Mouse (Mus musculus) neural tube, embryonic 15.5 days (tissue): ENCODE measurements around the gene Ranbp3l. TPM values are rescaled to one million over a fixed set of nuclear protein-coding genes. Genes with fewer than 3 reads are reported as not detected.

Experiments used
- ATAC-seq: fragments of 200-750 bp; cut with Nextera tagmentation; 2 replicates; pipeline ENCODE4 v1.8.0; 2017; ENCODE audit warnings: mild to moderate bottlenecking, moderate TSS enrichment, moderate library complexity; ENCODE audit not compliant: low FRiP score
- H3K27ac ChIP-seq: fragments of 300-500 bp; sonication (generic); replicated peaks from 2 replicates; pipeline ENCODE4 v1.5.1; 2015; ENCODE audit warnings: mild to moderate bottlenecking, inconsistent platforms
- H3K27me3 ChIP-seq: fragments of 300-500 bp; sonication (generic); replicated peaks from 2 replicates; pipeline ENCODE4 v1.6.1; 2015; ENCODE audit warnings: inconsistent platforms
- H3K36me3 ChIP-seq: fragments of 300-500 bp; sonication (generic); 2 replicates; pipeline ENCODE4 v1.6.1; 2015; ENCODE audit warnings: inconsistent platforms
- H3K4me1 ChIP-seq: fragments of 300-500 bp; sonication (generic); 2 replicates; pipeline ENCODE4 v1.6.1; 2015; ENCODE audit warnings: inconsistent platforms
- H3K4me2 ChIP-seq: fragments of 300-500 bp; sonication (generic); 2 replicates; pipeline ENCODE4 v1.6.1; 2015; ENCODE audit warnings: inconsistent platforms, mild to moderate bottlenecking, moderate library complexity
- H3K4me3 ChIP-seq: fragments of 300-500 bp; sonication (generic); replicated peaks from 2 replicates; pipeline ENCODE4 v1.5.1; 2015; ENCODE audit warnings: mild to moderate bottlenecking, inconsistent platforms
- H3K9ac ChIP-seq: fragments of 300-500 bp; sonication (generic); replicated peaks from 2 replicates; pipeline ENCODE4 v1.6.1; 2015; ENCODE audit warnings: mild to moderate bottlenecking, inconsistent platforms
- H3K9me3 ChIP-seq: fragments of 300-500 bp; sonication (generic); replicated peaks from 2 replicates; pipeline ENCODE4 v1.6.1; 2016; ENCODE audit warnings: inconsistent platforms
- WGBS: fragments of 180-500 bp; shearing (Covaris S2); methylation state at CpG from one replicate; pipeline ENCODE4 v1.1.7; 2015; ENCODE audit warnings: mixed read lengths; 5-methylcytosine and 5-hydroxymethylcytosine counted together
- polyA plus RNA-seq: library from polyadenylated mRNA; unstranded; fragments of >200 nt; fragmentation: Nextera tagmentation; extraction: Ambion mirVana; gene quantifications from 2 replicates; pipeline ENCODE4 v1.2.1, GENCODE M21; 2015

Gene Ranbp3l
- polyA plus RNA-seq, result 3.8 and 5.8 TPM in 2 replicates

DNA sequence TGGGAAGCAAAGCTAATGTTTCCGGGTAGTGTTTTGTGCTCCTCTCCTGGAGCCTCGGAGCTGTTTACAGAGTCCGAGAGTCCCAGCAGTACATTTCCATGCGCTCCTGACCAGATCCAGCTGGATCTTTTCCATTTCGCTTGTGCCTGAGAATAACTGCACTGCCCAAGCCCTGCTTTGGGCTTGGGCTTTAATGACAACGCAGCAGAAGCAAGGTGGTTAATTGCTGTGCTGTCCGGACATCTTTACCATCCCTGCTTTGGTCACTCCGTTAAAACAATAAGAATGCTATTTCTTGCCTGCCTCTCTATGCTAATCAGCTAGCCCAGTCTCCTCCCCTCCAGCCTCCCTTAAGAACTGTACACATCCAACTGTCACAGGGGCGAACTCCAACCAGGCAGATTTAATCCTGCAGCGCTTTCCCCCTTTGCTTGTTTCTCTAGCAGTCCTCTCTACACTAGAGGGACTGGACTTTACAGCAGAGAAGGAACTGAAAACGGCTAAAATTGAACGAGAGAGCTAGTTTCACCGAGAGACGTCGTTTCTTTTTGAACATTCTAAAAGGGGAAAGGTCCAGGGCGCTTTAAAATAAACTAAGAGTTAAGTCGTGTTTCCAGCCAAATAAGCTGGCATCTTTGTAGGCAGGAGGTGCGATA lies at the start of gene Ranbp3l:
Ranbp3l (plus strand) TSS at position 377 of the 656 bp plus-strand sequence.
- H3K4me2 ChIP-seq, result peak within 1 kb of the TSS; percentile 40
- peaks cover 7% of the 10 kb centered on the region; the same call in 1 of the 2 replicates for H3K4me1 ChIP-seq
- no peaks in the 10 kb centered on the region for H3K9me3 ChIP-seq
- H3K4me3 ChIP-seq, result peak within 1 kb of the TSS; percentile 1
- H3K27ac ChIP-seq, result peak within 1 kb of the TSS; percentile 34; the same call in 1 of the 2 replicates
- ATAC-seq, result peak; percentile 56
- no peaks in the 10 kb centered on the region for H3K36me3 ChIP-seq
- H3K9ac ChIP-seq, result no peak within 1 kb of the TSS
- 57% methylated on average over 18 of the region's 18 CpGs for WGBS
- H3K27me3 ChIP-seq, result no peaks in the 10 kb centered on the region

DNA sequence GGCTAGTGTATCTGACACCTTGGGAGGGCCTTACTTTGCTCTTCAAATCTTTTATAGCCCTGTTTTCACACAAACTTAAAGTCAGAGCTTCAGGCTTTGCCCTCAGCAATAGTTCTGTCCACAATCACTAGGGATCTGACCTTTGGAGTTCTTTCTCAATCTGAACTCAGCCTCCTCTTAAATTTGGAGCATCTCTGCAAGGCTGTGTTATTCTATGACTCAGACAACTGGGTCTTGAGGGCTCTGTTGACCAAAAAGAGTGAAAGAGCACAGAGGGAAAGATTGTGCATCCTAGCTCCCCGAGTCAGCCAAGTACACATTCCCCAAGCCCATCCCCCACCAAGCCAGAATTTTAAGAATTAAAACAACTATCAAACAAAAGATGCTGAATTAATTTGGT lies 37.7 kb upstream of the Ranbp3l start:
- Histone ChIP-seq H3K36me3 (no peaks in the 10 kb centered on the region), H3K27me3 (no peaks in the 10 kb centered on the region), H3K9ac (no peak overlapping the region), H3K4me2 (no peak overlapping the region), H3K27ac (no peak overlapping the region), H3K9me3 (no peaks in the 10 kb centered on the region), H3K4me3 (no peak overlapping the region), H3K4me1 (no peaks in the 10 kb centered on the region)
- ATAC-seq, result no peak
- WGBS, result 93% methylated on average over 1 of the region's 1 CpGs

DNA sequence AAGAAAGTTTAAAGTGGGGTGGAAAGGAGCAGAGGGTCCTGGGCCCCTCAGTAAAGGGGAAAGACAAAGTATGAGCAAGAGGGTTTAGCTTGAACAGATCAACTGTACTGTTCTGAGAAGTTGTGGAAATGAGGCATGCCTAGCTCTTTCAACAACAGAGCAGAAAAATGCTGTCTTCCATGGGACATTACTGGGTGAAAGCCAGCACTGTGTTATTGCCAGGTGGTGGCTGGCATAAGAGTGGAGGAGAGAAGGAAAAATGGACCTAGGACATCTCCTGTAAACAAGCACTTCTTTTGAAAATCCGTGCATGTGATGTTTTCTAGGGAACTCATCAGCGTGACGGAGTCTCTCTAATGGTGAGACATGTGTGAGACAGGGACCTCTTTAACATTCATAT lies 30.8 kb upstream of the Ranbp3l start:
- Histone ChIP-seq H3K4me1 (no peaks in the 10 kb centered on the region), H3K27me3 (no peaks in the 10 kb centered on the region), H3K4me2 (no peak overlapping the region), H3K9me3 (no peaks in the 10 kb centered on the region), H3K9ac (no peak overlapping the region), H3K36me3 (no peaks in the 10 kb centered on the region), H3K27ac (no peak overlapping the region), H3K4me3 (no peak overlapping the region)
- ATAC-seq, result no peak
- WGBS, result 86% methylated on average over 3 of the region's 3 CpGs

DNA sequence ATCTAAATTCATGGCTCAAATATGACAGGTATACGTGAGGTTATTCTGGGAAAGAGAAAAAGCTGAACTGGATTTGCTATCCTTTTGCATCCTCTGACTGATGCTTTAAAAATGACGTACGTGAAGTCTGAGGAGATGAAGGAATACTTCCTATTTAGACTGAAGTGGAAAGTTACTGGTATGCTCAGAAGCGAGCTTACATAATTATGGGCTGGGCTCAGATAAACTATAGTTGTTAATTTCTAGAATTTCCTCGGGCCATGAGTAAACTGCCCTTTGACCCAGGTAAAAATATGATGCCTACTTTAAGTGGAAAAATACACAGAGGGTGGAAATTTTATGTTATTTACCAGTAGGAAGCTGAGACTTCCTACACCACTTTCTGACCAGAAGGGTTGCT lies 26.9 kb upstream of the Ranbp3l start:
- WGBS, result 93% methylated on average over 5 of the region's 5 CpGs

DNA sequence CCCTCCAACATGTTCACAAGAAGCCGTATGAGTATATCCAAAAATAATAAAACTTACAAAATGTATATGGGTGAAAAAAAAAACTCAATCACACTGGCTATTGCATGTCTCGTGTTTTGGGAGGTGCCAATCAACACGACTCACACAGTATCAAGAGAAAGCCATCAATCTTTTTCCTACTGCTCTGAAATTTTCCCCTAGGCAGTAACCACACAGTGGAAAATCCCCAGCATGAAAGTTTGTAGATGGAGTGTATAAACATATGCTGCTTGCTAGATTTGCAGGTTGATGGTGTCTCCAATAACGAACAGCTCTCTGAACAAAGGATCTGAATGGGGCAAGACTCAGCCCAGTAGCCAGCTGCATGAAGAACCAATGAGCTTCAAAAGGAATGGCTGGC lies 16.9 kb upstream of the Ranbp3l start:
- H3K36me3 ChIP-seq, result no peaks in the 10 kb centered on the region
- H3K27ac ChIP-seq, result no peak overlapping the region
- no peak overlapping the region for H3K4me3 ChIP-seq
- H3K9me3 ChIP-seq, result no peaks in the 10 kb centered on the region
- 77% methylated on average over 4 of the region's 4 CpGs for WGBS
- no peak for ATAC-seq
- H3K4me1 ChIP-seq, result no peaks in the 10 kb centered on the region
- no peak overlapping the region for H3K9ac ChIP-seq
- H3K27me3 ChIP-seq, result no peaks in the 10 kb centered on the region
- no peak overlapping the region for H3K4me2 ChIP-seq

More for the DNA sequence above, 26.9 kb upstream of the Ranbp3l start:
- Histone ChIP-seq H3K27me3 (no peaks in the 10 kb centered on the region), H3K9me3 (no peaks in the 10 kb centered on the region), H3K36me3 (no peaks in the 10 kb centered on the region), H3K9ac (no peak overlapping the region), H3K4me2 (no peak overlapping the region), H3K4me3 (no peak overlapping the region), H3K4me1 (no peaks in the 10 kb centered on the region), H3K27ac (no peak overlapping the region)
- ATAC-seq, result no peak

DNA sequence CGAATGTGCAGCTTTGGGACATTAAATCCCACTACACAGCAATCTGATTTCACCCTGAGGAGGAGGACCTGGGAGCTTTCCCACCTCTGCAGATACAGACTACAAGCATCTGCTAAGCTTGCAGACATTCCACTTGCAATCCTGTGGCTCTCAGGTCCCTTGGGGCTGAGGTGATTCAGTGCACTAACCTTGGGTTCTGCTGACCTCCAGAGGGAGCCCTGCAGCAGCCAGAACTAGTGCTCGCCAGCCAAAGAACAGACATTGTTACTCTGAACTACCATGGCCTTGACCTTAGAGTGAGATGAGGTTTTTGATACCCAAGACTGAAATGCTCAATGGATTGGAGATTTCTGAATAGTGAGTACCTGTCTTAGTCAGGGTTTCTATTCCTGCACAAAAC lies 4.4 kb upstream of the Ranbp3l start:
- no peaks in the 10 kb centered on the region for H3K27me3 ChIP-seq
- H3K36me3 ChIP-seq, result no peaks in the 10 kb centered on the region
- H3K4me2 ChIP-seq, result no peak overlapping the region
- H3K9me3 ChIP-seq, result no peaks in the 10 kb centered on the region
- no peak overlapping the region for H3K4me3 ChIP-seq
- H3K4me1 ChIP-seq, result peaks cover 7% of the 10 kb centered on the region; the same call in 1 of the 2 replicates
- ATAC-seq, result no peak
- H3K9ac ChIP-seq, result no peak overlapping the region
- 57% methylated on average over 2 of the region's 2 CpGs for WGBS
- no peak overlapping the region for H3K27ac ChIP-seq

DNA sequence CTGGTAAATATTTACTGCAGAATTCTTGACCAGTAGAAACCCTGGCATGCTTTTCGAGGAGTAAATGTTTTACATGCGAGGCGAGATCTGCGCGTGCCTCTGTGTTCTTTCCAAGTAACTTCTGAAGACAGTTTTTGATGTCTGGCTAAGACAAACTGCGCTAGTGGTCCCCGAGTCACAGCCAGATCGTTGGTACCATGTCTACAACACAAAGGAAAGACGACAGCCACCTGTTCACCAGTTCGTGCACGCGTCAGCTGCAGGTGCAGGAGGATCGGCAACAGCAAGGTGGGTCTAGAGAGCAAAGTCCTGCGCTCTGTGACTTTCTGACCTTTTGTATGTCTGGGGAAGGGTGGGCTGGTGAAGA lies 463 bp downstream of the Ranbp3l start:
- Histone ChIP-seq H3K9ac (no peak overlapping the region), H3K4me1 (peaks cover 7% of the 10 kb centered on the region; the same call in 1 of the 2 replicates), H3K4me2 (peak overlapping the region; percentile 40), H3K27ac (peak overlapping the region; percentile 34; the same call in 1 of the 2 replicates), H3K4me3 (peak overlapping the region; percentile 1; the same call in 1 of the 2 replicates), H3K36me3 (no peaks in the 10 kb centered on the region), H3K9me3 (no peaks in the 10 kb centered on the region), H3K27me3 (no peaks in the 10 kb centered on the region)
- 79% methylated on average over 14 of the region's 14 CpGs for WGBS
- ATAC-seq, result no peak

DNA sequence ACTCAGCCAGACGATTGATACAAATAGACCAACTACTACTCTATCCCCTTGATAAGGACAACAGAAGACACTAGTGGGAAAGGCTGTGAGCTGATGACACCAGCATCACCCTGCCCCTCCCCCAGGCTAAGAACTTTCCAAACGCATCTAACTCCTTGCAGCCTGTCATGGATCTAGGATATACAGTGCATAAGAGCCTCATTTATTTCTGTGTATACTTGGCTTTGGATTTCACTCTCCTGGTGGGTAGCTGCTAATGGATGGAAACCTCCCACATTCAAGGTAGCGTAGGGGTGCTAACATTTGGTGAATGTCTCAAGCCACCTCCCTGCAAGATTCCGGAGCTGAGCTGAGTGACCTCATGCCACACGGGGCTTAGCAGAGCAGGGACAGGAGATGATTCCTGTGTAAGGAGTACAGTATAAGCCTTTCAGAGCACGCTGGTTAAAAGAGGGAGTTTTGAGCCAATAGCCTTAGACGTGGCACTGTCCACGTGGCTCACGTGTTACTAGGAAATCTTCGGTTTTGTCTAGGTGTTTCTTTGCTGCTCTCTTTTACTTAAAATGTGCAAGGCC lies 1.4 kb downstream of the Ranbp3l start:
- H3K27ac ChIP-seq, result no peak overlapping the region
- no peak for ATAC-seq
- H3K27me3 ChIP-seq, result no peaks in the 10 kb centered on the region
- H3K4me3 ChIP-seq, result no peak overlapping the region
- WGBS, result 87% methylated on average over 10 of the region's 10 CpGs
- no peaks in the 10 kb centered on the region for H3K36me3 ChIP-seq
- H3K4me2 ChIP-seq, result no peak overlapping the region
- peaks cover 7% of the 10 kb centered on the region; the same call in 1 of the 2 replicates for H3K4me1 ChIP-seq
- no peaks in the 10 kb centered on the region for H3K9me3 ChIP-seq
- no peak overlapping the region for H3K9ac ChIP-seq

DNA sequence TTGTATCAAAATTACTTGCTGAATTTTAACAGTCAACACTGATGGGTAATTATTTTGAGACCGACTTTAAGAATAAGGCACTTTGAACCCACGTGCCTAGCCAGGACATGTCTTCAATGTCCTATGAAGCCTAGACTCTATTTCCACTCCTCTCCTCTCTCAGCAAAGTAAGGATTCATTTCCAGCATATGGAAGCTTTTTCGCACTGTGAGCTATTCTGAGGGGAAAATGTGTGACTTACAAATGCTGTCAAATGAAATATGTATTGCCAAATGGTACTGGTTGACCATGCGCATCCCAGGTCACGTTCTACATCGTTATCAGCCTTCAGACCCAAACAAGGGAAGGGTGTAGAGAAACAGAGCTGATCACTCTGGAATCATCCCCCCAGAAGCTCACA lies 23.5 kb downstream of the Ranbp3l start:
- Histone ChIP-seq H3K27ac (no peak overlapping the region), H3K4me3 (no peak overlapping the region), H3K27me3 (no peaks in the 10 kb centered on the region), H3K4me2 (no peak overlapping the region), H3K4me1 (no peaks in the 10 kb centered on the region), H3K9me3 (no peaks in the 10 kb centered on the region), H3K36me3 (no peaks in the 10 kb centered on the region), H3K9ac (no peak overlapping the region)
- 93% methylated on average over 6 of the region's 6 CpGs for WGBS
- ATAC-seq, result no peak

DNA sequence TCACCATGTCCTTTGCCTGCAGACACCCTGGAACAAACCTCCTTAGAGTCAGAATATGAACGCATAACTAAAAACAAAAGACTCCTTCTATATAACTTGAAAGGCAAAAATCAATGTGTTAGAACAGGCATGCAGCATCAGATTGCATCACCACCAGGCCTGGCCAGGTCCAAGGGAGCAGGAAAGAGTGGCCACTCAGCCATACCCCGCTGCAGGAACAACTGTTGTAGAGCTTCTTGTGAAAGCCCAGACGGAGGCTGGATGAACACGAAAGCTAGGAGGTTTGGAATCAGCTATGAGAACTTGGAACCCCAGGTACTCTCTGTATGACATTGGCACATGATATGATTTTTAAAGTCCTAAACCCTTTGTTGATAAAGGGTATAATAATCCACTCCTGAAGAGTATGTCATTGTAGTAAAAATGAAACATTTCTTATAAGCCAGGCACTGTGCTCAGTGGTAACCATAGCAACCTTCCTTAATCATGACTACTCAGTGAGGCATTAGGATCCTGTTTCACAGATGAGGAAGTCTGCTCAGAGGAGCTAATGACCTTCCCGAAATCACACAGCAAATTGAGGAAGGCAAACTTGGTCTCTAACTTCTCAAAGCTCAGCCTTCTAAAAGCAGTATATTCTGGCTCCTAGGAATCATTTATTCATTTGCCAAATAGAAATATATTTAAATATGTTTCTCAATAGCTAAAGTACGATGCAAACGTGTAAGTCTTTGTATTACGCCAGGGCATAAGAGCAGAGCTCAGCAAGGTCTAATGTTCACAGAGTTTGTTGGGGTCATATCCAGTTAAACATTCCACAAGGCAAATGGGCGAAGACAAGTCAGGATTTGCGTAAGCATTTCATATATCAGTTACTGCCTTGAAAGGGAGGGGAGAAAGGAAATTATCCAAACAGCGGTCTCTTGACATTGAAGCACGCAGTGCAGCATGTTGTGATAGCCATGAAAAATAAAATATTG lies 24.4 kb downstream of the Ranbp3l start:
- H3K36me3 ChIP-seq, result no peaks in the 10 kb centered on the region
- WGBS, result 85% methylated on average over 12 of the region's 12 CpGs
- ATAC-seq, result no peak

DNA sequence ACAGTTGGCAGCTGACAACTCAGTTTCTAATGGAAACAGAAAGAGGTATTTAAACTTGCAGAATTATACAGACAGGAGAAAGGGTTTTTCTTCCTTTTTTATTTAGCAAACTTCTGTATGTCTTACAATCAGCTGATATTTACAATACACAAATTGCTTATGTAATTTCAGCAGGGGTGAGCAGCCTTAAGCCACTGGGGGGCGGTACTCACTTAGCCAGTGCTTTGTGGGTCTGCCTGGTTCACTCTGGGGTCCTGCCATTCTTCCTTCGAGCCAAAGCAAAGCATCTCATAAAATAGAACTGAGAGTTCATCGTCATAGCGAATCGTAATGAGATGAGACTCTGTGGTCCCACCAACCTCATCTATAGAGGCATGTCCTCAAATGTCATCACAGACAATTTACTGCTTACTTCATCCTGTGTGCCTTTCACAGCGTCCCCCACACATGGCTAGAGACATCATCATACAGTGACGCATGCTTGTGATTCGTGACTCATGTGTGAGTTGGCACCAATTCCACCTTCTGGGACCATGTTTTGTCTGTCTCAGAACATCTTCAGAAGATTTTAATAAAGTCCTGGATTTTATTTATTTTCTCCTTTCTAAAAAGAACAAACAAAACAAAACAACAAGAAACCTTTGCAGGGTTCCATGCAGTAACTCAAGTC lies 27.0 kb downstream of the Ranbp3l start:
- no peaks in the 10 kb centered on the region for H3K36me3 ChIP-seq
- H3K4me3 ChIP-seq, result no peak overlapping the region
- no peaks in the 10 kb centered on the region for H3K27me3 ChIP-seq
- H3K9ac ChIP-seq, result no peak overlapping the region
- H3K4me2 ChIP-seq, result no peak overlapping the region
- H3K9me3 ChIP-seq, result no peaks in the 10 kb centered on the region
- no peak for ATAC-seq
- 73% methylated on average over 8 of the region's 8 CpGs for WGBS
- no peak overlapping the region for H3K27ac ChIP-seq
- H3K4me1 ChIP-seq, result no peaks in the 10 kb centered on the region

More for the DNA sequence above, 24.4 kb downstream of the Ranbp3l start:
- no peaks in the 10 kb centered on the region for H3K4me1 ChIP-seq
- H3K4me3 ChIP-seq, result no peak overlapping the region
- H3K9ac ChIP-seq, result no peak overlapping the region
- H3K27ac ChIP-seq, result no peak overlapping the region
- no peak overlapping the region for H3K4me2 ChIP-seq
- H3K27me3 ChIP-seq, result no peaks in the 10 kb centered on the region
- no peaks in the 10 kb centered on the region for H3K9me3 ChIP-seq
